Mouse (Mus musculus): Measurements from ENCODE around the gene M6pr.

M6pr gene

GRCm38 (mm10) chr6:122299621-122300133, 8.8 kb upstream of the M6pr start:
- DNase-seq: no peak

- DNase-seq: no peak
Measured at GRCm38 (mm10) chr6:122302121-122302520, 6.4 kb upstream of the M6pr start.

GRCm38 (mm10) chr6:122302661-122303060, 5.9 kb upstream of the M6pr start:
- no peak for DNase-seq

GRCm38 (mm10) chr6:122303526-122303925, 5.0 kb upstream of the M6pr start:
- DNase-seq: no peak

- peak; percentile 88 to 93 for DNase-seq
Measured at GRCm38 (mm10) chr6:122304355-122304754, 4.2 kb upstream of the M6pr start.

- DNase-seq: no peak
Measured at GRCm38 (mm10) chr6:122304790-122305555, 3.5 kb upstream of the M6pr start.

- DNase-seq: no peak
Measured at GRCm38 (mm10) chr6:122306707-122307106, 1.8 kb upstream of the M6pr start.

- peak in 1 of 2 experiments; percentile 13 for DNase-seq
Measured at GRCm38 (mm10) chr6:122308136-122308504, 400 bp upstream of the M6pr start.

GRCm38 (mm10) chr6:122309446-122309960, 983 bp downstream of the M6pr start:
- DNase-seq: no peak

GRCm38 (mm10) chr6:122310187-122310820, 1.8 kb downstream of the M6pr start:
- DNase-seq: no peak

GRCm38 (mm10) chr6:122318726-122319125, 10.2 kb downstream of the M6pr start:
- DNase-seq: no peak

- DNase-seq: no peak
Measured at GRCm38 (mm10) chr6:122325361-122325975, 16.9 kb downstream of the M6pr start.

- no peak for DNase-seq
Measured at GRCm38 (mm10) chr6:122333081-122333612, 24.6 kb downstream of the M6pr start.

- no peak for DNase-seq
Measured at GRCm38 (mm10) chr6:122334786-122335340, 26.3 kb downstream of the M6pr start.

- DNase-seq: peak; percentile 26 to 32
Measured at GRCm38 (mm10) chr6:122337546-122337945, 29.0 kb downstream of the M6pr start.

GRCm38 (mm10) chr6:122339047-122339647, 30.6 kb downstream of the M6pr start:
- peak; percentile 67 to 76 for DNase-seq

GRCm38 (mm10) chr6:122339648-122340341, 31.3 kb downstream of the M6pr start:
- peak; percentile 91 to 92 for DNase-seq

- peak in 1 of 2 experiments; percentile 9 for DNase-seq
Measured at GRCm38 (mm10) chr6:122340349-122341000, 32.0 kb downstream of the M6pr start, which contains the start of gene Phc1. Gene Phc1, minus strand, starts transcription at chr6:122340561.

GRCm38 (mm10) chr6:122341038-122341810, 32.7 kb downstream of the M6pr start:
- DNase-seq: no peak

GRCm38 (mm10) chr6:122342125-122342524, 33.6 kb downstream of the M6pr start:
- DNase-seq: no peak

All from cerebellum, postnatal 14 days (tissue).